Mouse (Mus musculus) hindbrain, embryonic 14.5 days (tissue): ENCODE data around the gene Coa6. TPM values are rescaled to one million over a fixed set of nuclear protein-coding genes. Genes with fewer than 3 reads are reported as not detected.
"Not testable (repeated sequence)": the region's sequence is repeated elsewhere in the genome, so short reads cannot be mapped to it uniquely, and the experiment has no call there.

ENCODE experiments used
- ATAC-seq: fragments of 200-750 bp; cut with Nextera tagmentation; 2 replicates; pipeline ENCODE4 v1.8.0; 2017; ENCODE audit warnings: moderate number of reproducible peaks, mild to moderate bottlenecking, moderate TSS enrichment, moderate library complexity; ENCODE audit not compliant: low FRiP score
- DNase-seq: peaks from one replicate; pipeline ENCODE4 v3.0.0-alpha.2; 2015; ENCODE audit warnings: low spot score
- H3K27ac ChIP-seq: fragments of 300-500 bp; sonication (generic); 2 replicates; pipeline ENCODE4 v1.5.1; 2014; ENCODE audit warnings: mild to moderate bottlenecking, moderate library complexity
- H3K27me3 ChIP-seq: fragments of 300-500 bp; sonication (generic); 2 replicates; pipeline ENCODE4 v1.6.1; 2014; ENCODE audit warnings: mild to moderate bottlenecking, low read length, mixed read lengths; ENCODE audit not compliant: control insufficient read depth, insufficient read depth
- H3K36me3 ChIP-seq: fragments of 300-500 bp; sonication (generic); replicated peaks from 2 replicates; pipeline ENCODE4 v1.6.1; 2014; ENCODE audit not compliant: control insufficient read depth, insufficient read depth
- H3K4me1 ChIP-seq: fragments of 300-500 bp; sonication (generic); replicated peaks from 2 replicates; pipeline ENCODE4 v1.6.1; 2014; ENCODE audit warnings: antibody characterized with exemption, low read length, mixed read lengths; ENCODE audit not compliant: control insufficient read depth, insufficient read depth
- H3K4me2 ChIP-seq: fragments of 300-500 bp; sonication (generic); replicated peaks from 2 replicates; pipeline ENCODE4 v1.6.1; 2014; ENCODE audit warnings: mild to moderate bottlenecking, moderate library complexity
- H3K4me3 ChIP-seq: fragments of 300-500 bp; sonication (generic); replicated peaks from 2 replicates; pipeline ENCODE4 v1.5.1; 2014; ENCODE audit warnings: mild to moderate bottlenecking, low read length
- H3K9ac ChIP-seq: fragments of 300-500 bp; sonication (generic); 2 replicates; pipeline ENCODE4 v1.6.1; 2014
- H3K9me3 ChIP-seq: fragments of 300-500 bp; sonication (generic); 2 replicates; pipeline ENCODE4 v1.6.1; 2016; ENCODE audit warnings: low read length; ENCODE audit not compliant: control insufficient read depth
- WGBS: fragments of 180-500 bp; shearing (Covaris S2); extraction: QIAGEN DNeasy Blood & Tissue Kit; methylation state at CpG from one replicate; pipeline ENCODE4 v1.1.7; 2014; 5-methylcytosine and 5-hydroxymethylcytosine counted together
- polyA plus RNA-seq: library from polyadenylated mRNA; unstranded; fragments of >200 nt; fragmentation: Nextera tagmentation; extraction: Ambion mirVana; gene quantifications from 2 replicates; pipeline ENCODE4 v1.2.1, GENCODE M21; 2014

Gene Coa6
- polyA plus RNA-seq, 1 experiment from 2014 or later = 51.1 TPM

GRCm38 (mm10) chr8:126395917-126396316, 26.4 kb upstream of the Coa6 start:
- H3K9ac ChIP-seq = no peak overlapping the region
- no peak overlapping the region for H3K27ac ChIP-seq
- no peak for ATAC-seq
- H3K36me3 ChIP-seq = no peaks in the 10 kb centered on the region
- H3K4me2 ChIP-seq = no peak overlapping the region
- H3K4me3 ChIP-seq = no peak overlapping the region
- H3K27me3 ChIP-seq = no peaks in the 10 kb centered on the region
- DNase-seq = peak; percentile 40
- WGBS = 43% methylated on average over 5 of the region's 5 CpGs
- no peaks in the 10 kb centered on the region for H3K9me3 ChIP-seq
- no peaks in the 10 kb centered on the region; the same call in 1 of the 2 replicates for H3K4me1 ChIP-seq

- Histone ChIP-seq H3K27me3 (no peaks in the 10 kb centered on the region), H3K36me3 (no peaks in the 10 kb centered on the region), H3K9ac (no peak overlapping the region), H3K4me2 (no peak overlapping the region), H3K27ac (no peak overlapping the region), H3K9me3 (no peaks in the 10 kb centered on the region), H3K4me3 (no peak overlapping the region), H3K4me1 (no peaks in the 10 kb centered on the region; the same call in 1 of the 2 replicates)
- WGBS = 65% methylated on average over 3 of the region's 3 CpGs
- DNase-seq (no peak), ATAC-seq (no peak)
Observed at GRCm38 (mm10) chr8:126398349-126398748, 24.0 kb upstream of the Coa6 start.

- not testable (repeated sequence) for H3K27me3 ChIP-seq, ATAC-seq, H3K9ac ChIP-seq, H3K4me3 ChIP-seq, H3K36me3 ChIP-seq, H3K4me1 ChIP-seq, H3K9me3 ChIP-seq, DNase-seq, H3K27ac ChIP-seq, H3K4me2 ChIP-seq
Observed at GRCm38 (mm10) chr8:126404550-126404949, 17.8 kb upstream of the Coa6 start.

GRCm38 (mm10) chr8:126405030-126405429, 17.3 kb upstream of the Coa6 start:
- DNase-seq (no peak), ATAC-seq (no peak)
- 73% methylated on average over 4 of the region's 4 CpGs for WGBS

GRCm38 (mm10) chr8:126420834-126421233, 1.5 kb upstream of the Coa6 start:
- Histone ChIP-seq H3K27me3 (no peaks in the 10 kb centered on the region), H3K4me3 (no peak overlapping the region), H3K4me1 (peaks cover 19% of the 10 kb centered on the region), H3K9ac (no peak overlapping the region), H3K27ac (no peak overlapping the region), H3K9me3 (no peaks in the 10 kb centered on the region), H3K4me2 (no peak overlapping the region), H3K36me3 (peaks cover 10% of the 10 kb centered on the region)
- ATAC-seq (no peak), DNase-seq (no peak)
- WGBS = 80% methylated on average over 3 of the region's 3 CpGs

More at GRCm38 (mm10) chr8:126405030-126405429, 17.3 kb upstream of the Coa6 start:
- H3K9ac ChIP-seq = no peak overlapping the region
- H3K4me2 ChIP-seq = no peak overlapping the region
- no peak overlapping the region for H3K4me3 ChIP-seq
- H3K27ac ChIP-seq = no peak overlapping the region
- H3K36me3 ChIP-seq = no peaks in the 10 kb centered on the region
- no peaks in the 10 kb centered on the region for H3K4me1 ChIP-seq
- H3K27me3 ChIP-seq = no peaks in the 10 kb centered on the region
- no peaks in the 10 kb centered on the region for H3K9me3 ChIP-seq

GRCm38 (mm10) chr8:126422920-126423300, 595 bp downstream of the Coa6 start:
- Histone ChIP-seq H3K4me1 (peaks cover 19% of the 10 kb centered on the region), H3K4me2 (peak overlapping the region; percentile 75), H3K27me3 (no peaks in the 10 kb centered on the region), H3K9ac (peak overlapping the region; percentile 68), H3K4me3 (peak overlapping the region; percentile 59), H3K27ac (peak overlapping the region; percentile 78), H3K36me3 (peaks cover 30% of the 10 kb centered on the region), H3K9me3 (no peaks in the 10 kb centered on the region)
- peak; percentile 42 for ATAC-seq
- DNase-seq = no peak
- 13% methylated on average over 9 of the region's 9 CpGs for WGBS

- no peak overlapping the region for H3K27ac ChIP-seq
Observed at GRCm38 (mm10) chr8:126424163-126424562, 1.8 kb downstream of the Coa6 start.

GRCm38 (mm10) chr8:126424946-126425345, 2.6 kb downstream of the Coa6 start:
- ATAC-seq = no peak
- H3K4me1 ChIP-seq = peaks cover 19% of the 10 kb centered on the region
- 85% methylated on average over 1 of the region's 1 CpGs for WGBS

More at GRCm38 (mm10) chr8:126424163-126424562, 1.8 kb downstream of the Coa6 start:
- H3K9ac ChIP-seq = no peak overlapping the region
- H3K36me3 ChIP-seq = peaks cover 43% of the 10 kb centered on the region
- DNase-seq (no peak), ATAC-seq (no peak)
- 79% methylated on average over 4 of the region's 4 CpGs for WGBS
- H3K4me3 ChIP-seq = no peak overlapping the region
- H3K4me1 ChIP-seq = peaks cover 19% of the 10 kb centered on the region
- no peaks in the 10 kb centered on the region for H3K9me3 ChIP-seq
- no peaks in the 10 kb centered on the region for H3K27me3 ChIP-seq
- H3K4me2 ChIP-seq = no peak overlapping the region

GRCm38 (mm10) chr8:126429635-126430034, 7.3 kb downstream of the Coa6 start:
- no peak overlapping the region for H3K27ac ChIP-seq
- H3K9me3 ChIP-seq = no peaks in the 10 kb centered on the region
- 95% methylated on average over 5 of the region's 5 CpGs for WGBS
- ATAC-seq (no peak), DNase-seq (no peak)
- no peak overlapping the region for H3K4me2 ChIP-seq
- peaks cover 90% of the 10 kb centered on the region for H3K36me3 ChIP-seq
- no peak overlapping the region for H3K4me3 ChIP-seq
- H3K27me3 ChIP-seq = no peaks in the 10 kb centered on the region
- H3K4me1 ChIP-seq = no peaks in the 10 kb centered on the region
- H3K9ac ChIP-seq = no peak overlapping the region

More at GRCm38 (mm10) chr8:126424946-126425345, 2.6 kb downstream of the Coa6 start:
- Histone ChIP-seq H3K9me3 (no peaks in the 10 kb centered on the region), H3K9ac (no peak overlapping the region), H3K27ac (no peak overlapping the region), H3K27me3 (no peaks in the 10 kb centered on the region), H3K4me2 (no peak overlapping the region), H3K4me3 (no peak overlapping the region), H3K36me3 (peaks cover 51% of the 10 kb centered on the region)
- DNase-seq = no peak

GRCm38 (mm10) chr8:126433827-126434226, 11.5 kb downstream of the Coa6 start:
- H3K9ac ChIP-seq = no peak overlapping the region
- H3K36me3 ChIP-seq = peaks cover 83% of the 10 kb centered on the region
- H3K4me3 ChIP-seq = no peak overlapping the region
- H3K4me1 ChIP-seq = no peaks in the 10 kb centered on the region
- ATAC-seq (no peak), DNase-seq (no peak)
- WGBS = 83% methylated on average over 7 of the region's 7 CpGs
- H3K27me3 ChIP-seq = no peaks in the 10 kb centered on the region
- H3K4me2 ChIP-seq = no peak overlapping the region
- no peak overlapping the region for H3K27ac ChIP-seq
- no peaks in the 10 kb centered on the region for H3K9me3 ChIP-seq
